Mouse (Mus musculus): Measurements from ENCODE around the gene Rps11.
"Not testable (repeated sequence)": the region's sequence is repeated elsewhere in the genome, so short reads cannot be mapped to it uniquely, and the experiment has no call there.

The Rps11 gene

DNA sequence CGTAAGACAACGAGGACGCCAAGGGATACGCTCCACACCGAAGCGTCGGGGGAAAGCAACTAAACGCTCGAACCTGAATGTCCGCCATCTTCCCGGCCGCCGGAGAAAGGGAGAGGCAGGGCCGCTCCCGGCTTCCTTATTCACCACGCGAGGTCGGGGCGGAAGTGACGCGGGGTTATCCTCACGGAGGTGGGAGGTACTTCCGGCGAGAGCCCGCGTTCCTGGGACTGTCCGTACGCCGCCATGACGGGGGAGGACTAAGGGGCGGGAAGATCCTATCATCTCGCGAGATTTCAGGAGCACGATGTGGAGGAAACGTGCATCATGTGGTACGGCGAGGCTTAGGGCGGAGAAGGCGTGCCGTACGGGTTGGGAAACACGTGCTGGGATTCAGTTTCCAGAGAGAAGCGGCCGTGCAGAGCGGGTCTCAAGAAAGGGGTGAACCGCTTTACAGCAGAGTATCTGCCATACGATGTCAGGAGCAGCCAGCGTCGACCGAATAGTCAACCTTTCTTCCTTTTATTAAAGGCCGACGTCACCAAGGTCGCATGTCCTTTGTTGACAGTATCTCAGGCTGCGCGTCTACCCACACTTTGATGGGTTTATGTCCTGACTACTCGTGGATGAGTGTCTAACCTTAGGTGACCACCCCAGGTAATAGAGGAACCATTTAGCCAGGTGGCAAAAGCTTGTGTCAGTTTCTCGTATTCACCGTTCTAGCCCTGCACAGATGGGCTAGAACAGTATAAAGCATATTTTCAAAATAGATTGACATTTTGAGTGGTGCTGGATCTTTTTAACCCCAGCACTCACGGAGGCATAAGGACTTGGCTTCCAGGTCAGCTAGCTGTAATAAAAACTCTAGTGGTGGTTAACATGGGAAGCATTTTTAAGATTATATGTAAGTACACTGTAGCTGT is at the start of gene Rps11:
Gene Rps11 (minus strand): TSS at position 216 of the 920 bp plus-strand sequence.
- DNase-seq: peak; percentile 100

DNA sequence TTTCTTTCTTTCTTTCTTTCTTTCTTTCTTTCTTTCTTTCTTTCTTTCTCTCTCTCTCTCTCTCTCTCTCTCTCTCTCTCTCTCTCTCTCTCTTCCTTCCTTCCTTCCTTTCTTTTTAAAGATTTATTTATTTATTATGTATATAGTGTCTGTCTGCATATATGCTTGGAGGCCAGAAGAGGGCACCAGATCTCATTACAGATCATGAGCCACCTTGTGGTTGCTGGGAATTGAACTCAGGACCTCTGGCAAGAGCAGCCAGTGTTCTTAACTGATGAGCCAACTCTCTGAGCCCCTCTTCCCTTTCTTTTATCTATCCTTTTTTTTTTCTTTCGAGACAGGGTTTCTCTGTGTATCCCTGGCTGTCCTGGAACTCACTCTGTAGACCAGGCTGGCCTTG is 49.5 kb upstream of the Rps11 start:
- DNase-seq: not testable (repeated sequence)

- no peak for DNase-seq
Measured at GRCm38 (mm10) chr7:45172974-45173373, 48.7 kb upstream of the Rps11 start.

- no peak for DNase-seq
Measured at GRCm38 (mm10) chr7:45169495-45169894, 45.3 kb upstream of the Rps11 start.

GRCm38 (mm10) chr7:45168656-45169055 is 44.4 kb upstream of the Rps11 start:
- DNase-seq: no peak

DNA sequence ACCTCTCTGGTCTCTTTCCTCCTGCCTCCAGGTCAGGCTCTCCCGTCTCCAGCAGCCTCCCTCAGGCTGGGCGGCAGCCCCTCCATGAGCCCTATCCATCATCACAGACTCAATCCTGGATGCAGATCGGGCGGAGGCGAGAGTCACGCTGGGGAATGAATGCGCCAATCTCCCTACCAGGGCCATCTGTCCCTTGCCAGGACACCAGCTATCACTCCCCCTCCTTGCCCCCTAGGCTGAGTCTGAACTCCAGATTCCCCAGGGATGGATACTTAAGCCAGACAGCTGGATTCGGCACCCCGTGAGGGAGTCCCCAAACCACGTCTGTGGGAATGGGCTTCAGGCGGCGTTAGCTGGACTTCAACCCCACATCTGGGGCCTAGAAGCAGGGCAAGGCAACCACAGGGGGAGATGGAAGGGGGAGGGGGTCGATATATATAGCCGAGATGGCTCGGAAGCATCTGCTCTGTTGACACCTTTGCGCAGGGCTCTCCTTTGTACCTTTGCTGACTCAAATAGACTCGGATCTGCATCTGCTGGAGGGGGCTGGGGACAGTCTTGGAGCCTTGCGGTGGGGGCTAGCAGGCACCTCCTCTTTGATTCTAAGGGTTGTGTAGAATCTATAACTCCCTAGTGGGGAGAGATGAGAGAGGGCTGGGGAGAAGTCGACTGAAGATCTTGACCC is 43.7 kb upstream of the Rps11 start:
- no peak for DNase-seq

DNA sequence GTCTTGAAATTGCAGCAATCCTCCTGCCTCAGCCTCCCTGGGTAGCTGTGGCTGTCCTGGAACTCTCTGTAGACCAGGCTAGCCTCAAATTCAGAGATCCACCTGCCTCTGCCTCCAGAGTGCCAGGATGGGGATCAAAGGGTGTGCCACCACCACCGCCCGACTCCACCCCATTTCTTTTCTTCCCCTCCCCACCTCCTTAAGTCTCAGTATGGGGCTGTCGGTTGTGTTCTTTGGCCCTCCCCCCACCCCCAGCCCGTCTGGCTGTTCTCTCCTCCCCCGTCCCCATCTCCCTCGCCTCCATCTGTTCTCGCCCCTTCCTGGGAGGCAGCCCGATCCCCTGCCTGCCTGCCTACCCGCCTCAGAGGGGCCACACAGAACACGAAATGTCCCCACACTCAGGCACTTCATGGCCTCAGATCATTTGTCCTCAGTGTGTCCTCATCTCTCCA is 42.7 kb upstream of the Rps11 start:
- no peak for DNase-seq

GRCm38 (mm10) chr7:45165701-45166100 is 41.5 kb upstream of the Rps11 start:
- no peak for DNase-seq

DNA sequence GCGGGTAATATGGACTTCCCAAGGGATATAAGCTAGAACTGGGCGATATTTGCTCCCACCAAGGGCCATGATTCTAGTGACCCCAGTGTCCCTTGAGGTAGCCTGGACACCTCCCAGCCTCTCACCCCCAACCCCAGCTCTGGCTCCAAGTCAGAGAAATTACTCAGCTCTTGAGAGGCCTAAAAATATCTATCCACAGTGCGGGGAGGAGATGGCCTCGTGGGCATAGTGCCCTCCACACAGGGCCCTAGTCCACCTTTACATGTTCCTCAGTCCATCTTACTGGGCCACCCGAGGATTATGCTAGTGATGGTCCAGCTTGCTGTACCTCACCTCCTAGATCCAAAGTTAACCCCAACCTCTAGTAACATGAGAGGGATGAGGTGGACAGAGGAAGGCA is 40.6 kb upstream of the Rps11 start:
- no peak for DNase-seq

GRCm38 (mm10) chr7:45163735-45164490 is 39.7 kb upstream of the Rps11 start, which contains the start of gene Slc17a7:
Gene Slc17a7 (plus strand): TSS chr7:45163949.
- peak; percentile 94 for DNase-seq

DNA sequence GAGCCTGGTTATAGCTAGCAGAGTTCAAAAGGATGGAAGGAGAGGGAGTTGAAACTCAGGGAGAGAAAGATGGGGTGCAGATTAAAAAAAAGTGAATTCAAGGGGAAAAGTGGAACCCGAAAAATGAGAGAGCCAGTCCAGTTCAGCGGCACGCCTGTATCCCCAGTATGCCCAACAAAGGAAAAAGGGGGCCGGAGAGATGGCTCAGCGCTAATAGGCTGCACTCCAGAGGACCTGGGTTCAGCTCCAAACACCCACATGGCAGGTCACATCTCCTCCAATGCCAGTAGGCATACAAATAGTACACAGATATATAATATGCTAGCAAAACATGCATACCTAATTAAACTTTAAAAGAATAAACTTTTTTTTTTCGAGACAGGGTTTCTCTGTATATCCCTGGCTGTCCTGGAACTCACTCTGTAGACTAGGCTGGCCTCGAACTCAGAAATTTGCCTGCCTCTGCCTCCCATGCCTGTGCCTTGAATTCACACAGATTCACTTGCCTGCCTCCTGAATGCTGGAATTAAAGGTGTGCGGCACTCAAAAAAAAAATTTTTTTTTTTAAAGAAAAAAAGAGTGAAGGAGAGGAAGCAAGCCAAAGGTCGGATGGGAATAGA is 38.9 kb upstream of the Rps11 start:
- no peak for DNase-seq

GRCm38 (mm10) chr7:45162551-45162950 is 38.3 kb upstream of the Rps11 start:
- DNase-seq: no peak

DNA sequence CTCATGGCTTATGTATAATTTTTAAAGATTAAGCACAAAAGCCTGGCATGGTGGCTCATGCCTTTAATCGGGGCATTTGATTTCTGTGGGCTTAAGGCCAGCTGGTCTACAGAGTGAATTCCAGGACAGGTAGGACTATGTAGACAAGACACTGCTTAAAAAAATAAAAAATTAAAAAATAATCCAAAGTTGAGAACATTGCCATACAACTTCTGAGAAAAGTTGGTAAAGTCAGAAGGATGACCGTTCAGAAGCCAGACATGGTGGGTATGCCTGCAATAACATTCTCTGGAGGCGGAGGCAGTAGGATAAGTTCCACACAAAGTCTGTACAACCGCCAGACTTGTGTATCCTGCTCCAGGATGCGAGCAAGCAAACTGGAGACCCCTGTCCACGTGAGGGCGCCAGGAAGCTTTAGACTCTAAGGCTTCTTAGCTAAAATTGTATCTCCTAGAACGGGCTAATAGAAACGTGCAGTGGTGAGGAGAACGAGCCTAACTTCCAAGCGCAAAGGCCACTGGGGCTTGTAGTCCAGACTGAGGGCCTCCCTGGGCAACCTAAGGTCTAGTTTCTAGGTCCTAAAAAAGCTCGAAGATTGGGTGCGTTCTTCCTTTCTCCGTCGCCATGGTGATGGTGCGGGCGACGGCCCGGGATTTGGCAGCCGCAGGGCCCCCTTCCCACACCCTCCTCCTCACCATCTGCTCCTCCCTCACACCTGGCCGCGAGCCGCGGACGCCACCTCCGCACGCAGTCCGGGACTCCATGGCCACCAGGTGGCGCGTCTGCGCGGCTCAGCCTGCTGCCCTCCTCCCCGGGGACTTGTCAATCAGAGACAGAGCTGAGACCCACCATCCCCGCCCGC is 37.6 kb upstream of the Rps11 start:
- DNase-seq: peak; percentile 98

DNA sequence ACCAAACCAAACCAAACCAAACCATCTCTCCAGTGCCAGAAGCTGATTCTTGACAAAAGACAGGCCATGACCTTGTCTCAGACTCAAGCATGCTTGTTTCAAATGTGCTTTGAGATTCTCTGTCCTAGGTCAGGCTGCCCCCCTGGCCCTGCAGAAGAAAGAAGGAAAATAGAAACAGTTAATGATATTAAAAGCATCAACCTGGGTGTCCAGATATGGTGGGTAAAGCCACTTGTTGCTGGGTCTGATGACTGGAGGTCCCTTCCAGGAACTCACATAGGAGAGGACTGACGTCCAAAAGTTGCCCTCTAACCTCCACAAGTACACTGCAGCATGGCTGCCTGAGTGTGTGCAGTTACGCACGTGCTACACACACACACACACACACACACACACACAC is 36.6 kb upstream of the Rps11 start:
- no peak for DNase-seq

GRCm38 (mm10) chr7:45160316-45160800 is 36.1 kb upstream of the Rps11 start:
- peak; percentile 93 for DNase-seq

DNA sequence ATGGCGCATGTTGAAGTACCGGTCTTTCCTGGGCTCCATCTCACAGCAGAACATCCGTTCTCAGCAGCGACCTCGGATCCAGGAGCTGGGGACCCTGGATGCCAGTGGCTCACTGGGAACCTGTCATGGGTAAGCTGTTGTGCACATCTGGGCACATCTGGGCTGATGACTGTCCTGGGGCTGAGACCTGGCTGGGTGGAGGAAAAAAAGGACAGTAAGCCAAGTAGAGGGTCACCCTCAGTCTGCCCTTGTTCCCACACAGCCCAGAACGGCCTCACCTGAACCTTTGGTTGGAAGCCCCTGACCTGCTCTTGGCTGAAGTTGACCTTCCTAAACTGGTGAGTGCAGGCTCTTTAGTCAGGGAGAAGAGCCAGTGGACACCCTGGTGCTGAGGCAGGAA is 34.8 kb upstream of the Rps11 start:
- DNase-seq: no peak

- DNase-seq: no peak
Measured at GRCm38 (mm10) chr7:45157459-45157858, 33.2 kb upstream of the Rps11 start.

DNA sequence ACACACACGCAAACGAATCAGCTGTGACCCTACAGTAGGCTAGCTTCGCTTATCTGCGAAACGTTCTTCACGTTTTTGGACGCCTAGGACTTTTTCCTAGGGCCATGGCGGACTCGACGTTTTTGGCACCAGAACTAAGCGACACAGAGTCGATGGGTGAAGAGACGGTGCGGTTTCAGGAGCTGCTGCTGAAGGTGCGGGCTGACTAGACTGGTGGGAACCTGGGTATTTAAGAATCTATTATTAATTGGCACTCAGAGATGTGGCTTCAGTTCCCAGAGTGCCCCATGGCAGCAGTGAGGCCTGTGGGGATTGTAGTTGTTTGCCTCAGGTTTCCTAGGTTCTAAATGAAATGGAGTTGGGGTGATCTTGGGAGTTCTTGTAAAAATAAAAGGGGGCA is 32.0 kb upstream of the Rps11 start:
- no peak for DNase-seq

GRCm38 (mm10) chr7:45155590-45155989 is 31.4 kb upstream of the Rps11 start:
- DNase-seq: no peak

DNA sequence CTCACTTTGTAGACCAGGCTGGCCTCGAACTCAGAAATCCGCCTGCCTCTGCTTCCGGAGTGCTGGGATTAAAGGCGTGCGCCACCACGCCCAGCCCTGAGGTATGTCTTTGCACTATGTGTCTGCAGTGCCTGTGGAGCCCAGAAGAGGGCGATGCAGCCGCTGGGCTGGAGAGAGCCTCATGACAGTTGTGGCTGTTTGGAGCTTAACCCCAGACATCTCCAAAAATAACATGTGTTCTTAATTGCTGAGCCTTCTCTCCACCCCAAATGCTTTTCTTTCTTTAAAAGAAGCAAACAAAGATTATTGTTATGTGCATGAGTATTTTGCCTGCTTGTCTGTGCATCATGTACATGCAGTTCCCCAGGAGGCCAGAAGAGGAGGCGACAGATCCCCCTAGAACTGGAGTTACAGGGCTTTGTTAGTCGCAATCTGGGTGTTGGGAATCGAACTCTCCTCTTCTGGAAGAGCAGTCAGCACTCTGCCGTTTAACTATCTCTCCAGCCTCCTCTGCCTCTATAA is 30.8 kb upstream of the Rps11 start:
- DNase-seq: peak; percentile 96

Measured in heart, adult 11 months (tissue).